Mouse (Mus musculus) embryonic fibroblast, embryonic 13.5 days (primary cell): ENCODE results near the gene Myt1l.

ENCODE experiments used
- CTCF ChIP-seq: IDR thresholded peaks from 2 replicates; pipeline ENCODE4 v1.5.1; 2011; ENCODE audit warnings: mild to moderate bottlenecking, control low read depth, low read length, moderate library complexity, borderline replicate concordance; ENCODE audit not compliant: insufficient read depth
- POLR2A ChIP-seq: IDR thresholded peaks from 2 replicates; pipeline ENCODE4 v1.6.1; 2011; ENCODE audit warnings: low read depth, mild to moderate bottlenecking, control low read depth, low read length, moderate library complexity

DNA sequence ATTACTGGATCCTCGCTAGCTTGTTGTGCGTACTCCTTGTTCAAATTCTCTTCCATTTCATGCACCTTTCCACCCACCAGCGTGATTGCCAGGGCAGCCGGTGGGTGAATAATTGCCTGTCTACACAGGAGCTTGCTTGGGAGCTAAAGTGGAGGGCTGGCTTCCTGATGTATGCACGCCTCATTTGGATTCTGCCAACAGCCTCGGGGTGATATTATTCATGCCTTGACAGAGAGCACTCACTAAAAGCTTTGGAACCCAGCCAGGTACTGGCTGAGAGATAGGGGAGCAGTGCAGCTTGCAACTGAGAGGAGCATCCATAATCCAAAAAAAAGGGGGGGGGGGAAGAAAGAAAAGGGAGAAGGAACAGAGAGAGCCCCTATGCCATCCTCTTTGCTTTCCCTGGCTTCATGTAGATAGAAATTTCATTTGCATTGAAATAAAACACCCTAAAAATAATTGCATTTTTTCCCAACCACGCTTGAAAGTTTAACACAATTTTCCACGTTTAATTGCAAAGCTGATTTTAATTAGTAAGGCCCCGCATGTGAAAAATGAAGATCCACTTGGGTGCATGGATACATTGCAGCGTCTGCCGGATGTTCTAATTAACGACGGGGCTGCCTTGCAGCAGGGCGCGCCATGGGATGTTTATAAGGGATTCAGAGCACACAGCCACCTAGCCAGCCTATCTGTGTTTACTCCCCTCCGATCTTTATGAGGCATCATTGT is 261.3 kb downstream of the Myt1l start:
- no peak for TF ChIP-seq POLR2A
- TF ChIP-seq CTCF: no peak
